Mouse (Mus musculus) layer of hippocampus, adult 9-10 months (tissue): ENCODE data around the gene Gm13889.

Experiments used
- DNase-seq: peaks from one replicate; pipeline ENCODE4 v3.0.0; 2022; ENCODE audit warnings: low spot score

Gene Gm13889

DNA sequence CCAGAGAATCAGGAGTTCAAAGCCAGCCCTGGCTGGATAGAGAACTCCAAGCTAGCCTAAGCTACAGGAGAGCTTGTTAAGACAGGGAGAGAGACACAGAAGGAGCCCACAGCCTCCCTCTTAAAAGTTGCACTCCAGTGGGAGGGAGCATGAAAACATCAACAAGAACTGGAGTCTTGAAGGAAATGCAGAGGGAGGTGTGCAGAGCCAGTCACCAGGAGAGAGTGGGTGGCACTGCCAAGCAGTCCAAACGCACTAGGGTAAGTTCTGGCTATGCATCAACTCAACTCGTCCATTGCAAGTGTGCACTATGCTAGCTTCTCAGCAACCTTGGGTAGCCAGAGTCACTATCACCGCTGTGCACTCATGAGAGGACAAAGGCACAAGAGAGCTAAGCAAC lies 1.2 kb upstream of the Gm13889 start:
- no peak for DNase-seq

GRCm38 (mm10) chr2:93957785-93958175 lies 779 bp upstream of the Gm13889 start:
- DNase-seq, result no peak

DNA sequence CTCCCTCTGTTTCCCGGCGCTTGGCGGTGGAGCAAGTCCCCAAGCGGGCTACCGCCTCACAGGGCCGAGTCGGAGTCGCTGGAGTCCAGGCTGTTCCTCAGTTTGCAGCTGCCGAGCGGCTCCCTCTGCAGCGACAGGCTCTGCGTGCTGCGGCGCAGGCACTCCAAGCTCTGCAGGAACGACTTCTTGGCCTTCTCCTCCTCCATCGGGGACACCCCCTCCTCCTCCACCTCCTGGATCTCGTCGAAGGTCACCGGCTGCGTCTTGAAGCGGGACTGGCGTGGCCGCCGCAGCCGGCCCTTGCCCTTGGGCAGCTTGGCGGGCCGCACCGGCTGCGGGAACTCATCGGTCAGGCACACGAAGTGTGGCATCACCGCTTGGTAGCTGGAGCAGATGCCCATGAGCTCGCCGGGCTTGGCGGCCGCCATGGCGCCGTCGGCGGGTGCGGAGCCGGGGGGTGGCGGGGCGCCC lies 635 bp downstream of the Gm13889 start:
- DNase-seq, result no peak

DNA sequence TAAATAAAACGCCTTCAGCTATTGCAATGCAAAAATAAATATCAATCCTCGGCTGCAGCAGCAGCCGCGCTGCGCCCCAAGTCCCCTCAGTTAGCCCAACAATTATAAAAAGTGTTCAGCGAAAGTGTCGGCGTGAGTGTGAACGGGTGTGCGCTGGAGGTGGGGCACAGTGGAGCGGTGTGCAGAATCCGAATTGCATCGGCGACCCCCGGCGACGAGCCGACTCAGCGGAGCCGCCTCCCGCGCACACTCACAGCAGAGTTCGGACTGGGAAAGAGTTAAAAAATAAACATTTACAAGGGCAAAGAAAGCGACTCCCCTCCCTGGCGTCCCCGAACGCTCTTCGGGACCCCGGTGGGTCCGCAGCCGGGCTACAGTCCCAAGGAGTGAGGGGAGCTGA lies 1.1 kb downstream of the Gm13889 start:
- DNase-seq, result no peak

- no peak for DNase-seq
Measured at GRCm38 (mm10) chr2:93954781-93955578, 2.0 kb downstream of the Gm13889 start.

- DNase-seq, result no peak
Measured at GRCm38 (mm10) chr2:93953726-93954125, 3.3 kb downstream of the Gm13889 start.

- no peak for DNase-seq
Measured at GRCm38 (mm10) chr2:93946976-93947375, 10.0 kb downstream of the Gm13889 start.

DNA sequence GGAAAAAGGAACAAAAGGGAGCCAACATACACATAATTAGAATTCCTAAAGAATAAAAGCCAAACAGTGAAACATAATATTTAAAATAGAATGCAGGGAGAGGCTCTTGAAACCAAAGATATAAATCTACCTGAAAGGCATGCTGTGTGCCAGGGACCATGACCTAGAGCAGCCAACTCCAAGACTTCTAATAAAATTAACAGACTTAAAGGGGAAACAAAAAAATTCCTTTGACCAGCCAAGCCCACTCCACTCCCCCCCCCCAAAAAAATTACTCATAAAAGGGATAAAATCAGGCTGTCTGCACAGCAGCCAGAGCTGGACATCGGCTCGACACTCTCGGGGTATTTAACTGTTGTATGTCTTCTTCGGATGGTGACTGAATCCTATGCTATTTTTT lies 12.1 kb downstream of the Gm13889 start:
- DNase-seq, result no peak

DNA sequence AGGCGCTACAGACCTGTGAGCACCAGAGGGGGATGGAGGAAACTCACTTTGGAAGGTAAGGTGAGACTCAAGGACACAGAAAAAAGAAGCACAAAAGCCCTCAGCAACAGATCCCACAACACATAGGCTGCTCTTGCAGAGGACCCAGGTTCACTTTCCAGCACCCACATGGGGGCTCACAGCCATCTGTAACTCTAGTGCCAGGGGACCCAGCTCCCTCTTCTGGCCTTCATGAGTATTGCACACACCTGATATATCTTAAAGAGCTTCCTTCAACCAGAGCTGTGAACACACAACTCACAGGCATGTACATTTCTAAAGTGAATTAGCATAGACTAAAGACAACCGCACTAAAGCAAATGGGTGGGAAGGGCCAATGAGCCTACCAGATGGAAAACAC lies 12.9 kb downstream of the Gm13889 start:
- no peak for DNase-seq

DNA sequence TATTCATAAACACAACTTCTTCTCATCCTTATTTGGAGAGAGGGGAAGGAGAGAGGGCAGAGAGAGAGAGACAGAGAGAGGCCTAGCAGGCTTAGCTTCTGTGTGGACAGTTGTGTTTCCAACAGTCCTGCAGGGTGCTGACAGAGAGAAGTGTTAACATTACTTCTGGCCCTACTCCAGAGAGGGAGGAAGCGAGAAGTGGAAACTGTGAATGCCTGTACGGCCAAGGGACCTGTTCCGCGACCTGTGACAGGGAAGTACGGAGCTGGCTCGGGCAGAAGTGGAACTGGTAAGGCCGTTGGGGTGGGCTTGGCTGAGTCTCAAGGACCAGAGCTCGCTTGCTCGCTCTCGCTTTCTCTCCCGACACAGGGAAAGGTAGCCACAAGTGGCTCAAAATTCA lies 15.3 kb downstream of the Gm13889 start:
- no peak for DNase-seq

GRCm38 (mm10) chr2:93938534-93938933 lies 18.5 kb downstream of the Gm13889 start:
- DNase-seq, result no peak

GRCm38 (mm10) chr2:93928866-93929265 lies 28.1 kb downstream of the Gm13889 start:
- DNase-seq, result no peak

DNA sequence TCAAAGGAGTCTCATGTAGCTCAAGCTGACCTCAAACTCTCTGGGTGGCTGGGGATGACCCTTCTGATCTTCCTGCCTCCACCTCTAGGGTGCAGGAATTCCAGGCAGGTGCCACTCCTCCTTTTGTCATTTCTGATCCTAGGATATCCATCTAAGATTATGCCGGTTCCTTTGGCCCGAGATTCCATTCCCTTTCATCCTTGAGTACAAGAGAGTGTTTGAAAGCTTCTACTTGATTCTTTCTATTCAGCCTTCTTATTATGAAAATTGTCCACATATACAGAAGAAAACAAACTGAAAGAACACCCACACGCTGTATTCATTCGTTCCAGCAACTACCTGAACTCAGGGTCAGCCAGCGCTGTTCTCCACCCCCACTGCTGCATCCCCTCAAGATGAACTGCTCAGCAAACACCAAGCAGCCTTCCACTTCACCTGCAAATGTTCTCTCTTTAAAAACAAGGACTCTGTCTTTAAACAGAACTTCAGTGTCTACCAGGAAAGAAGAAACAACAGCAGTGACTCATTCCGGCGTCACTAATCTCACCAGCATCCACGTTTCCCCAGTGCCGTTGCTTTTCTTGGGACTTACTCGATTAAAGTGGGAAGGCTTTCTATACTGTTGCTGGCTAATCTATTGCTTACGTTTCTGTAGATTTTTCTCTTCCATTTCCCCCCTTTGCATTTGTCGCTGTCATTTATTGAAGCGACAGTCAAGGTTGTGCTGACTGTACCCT lies 29.1 kb downstream of the Gm13889 start:
- no peak for DNase-seq

DNA sequence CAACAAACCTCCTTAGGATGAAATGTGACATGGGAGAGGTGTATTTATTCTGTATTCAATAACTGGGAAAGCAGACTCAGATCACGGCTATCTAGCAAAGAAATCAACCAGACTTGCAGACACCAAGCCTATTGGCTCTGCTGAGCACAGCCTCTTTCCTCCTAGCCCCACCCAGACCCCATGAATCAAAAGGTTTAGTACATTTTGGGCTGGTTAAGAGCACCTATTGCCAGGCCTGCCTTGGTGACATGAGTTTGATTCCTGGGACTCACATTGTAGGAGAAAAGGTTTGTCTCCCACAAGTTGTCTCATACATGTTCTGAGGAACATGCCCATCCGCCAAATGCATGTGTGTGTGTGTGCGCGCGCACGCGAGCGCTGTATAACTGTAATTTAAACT lies 30.9 kb downstream of the Gm13889 start:
- DNase-seq, result no peak

- DNase-seq, result no peak
Measured at GRCm38 (mm10) chr2:93919093-93919492, 37.9 kb downstream of the Gm13889 start.

- no peak for DNase-seq
Measured at GRCm38 (mm10) chr2:93913552-93913951, 43.4 kb downstream of the Gm13889 start.

GRCm38 (mm10) chr2:93911942-93912341 lies 45.1 kb downstream of the Gm13889 start:
- DNase-seq, result no peak

DNA sequence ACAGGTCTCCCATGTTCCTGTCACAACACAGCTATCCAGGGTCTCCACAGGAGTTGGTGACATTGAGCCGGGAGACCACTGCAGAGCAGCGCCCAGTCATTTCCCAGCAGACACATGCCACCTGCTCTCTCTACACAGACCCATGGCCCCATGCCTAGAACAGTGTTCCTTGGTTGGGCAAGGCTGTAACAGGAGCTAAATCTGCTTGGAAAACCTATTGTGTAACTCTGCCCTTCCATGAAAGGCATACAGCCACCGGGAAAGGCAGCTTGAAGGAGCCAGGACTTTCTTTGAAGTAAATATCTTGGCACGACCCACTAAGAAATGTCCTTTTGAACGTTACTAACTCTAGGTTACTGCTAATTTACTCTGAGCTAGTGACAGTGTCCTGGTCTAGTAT lies 47.3 kb downstream of the Gm13889 start:
- DNase-seq, result no peak

DNA sequence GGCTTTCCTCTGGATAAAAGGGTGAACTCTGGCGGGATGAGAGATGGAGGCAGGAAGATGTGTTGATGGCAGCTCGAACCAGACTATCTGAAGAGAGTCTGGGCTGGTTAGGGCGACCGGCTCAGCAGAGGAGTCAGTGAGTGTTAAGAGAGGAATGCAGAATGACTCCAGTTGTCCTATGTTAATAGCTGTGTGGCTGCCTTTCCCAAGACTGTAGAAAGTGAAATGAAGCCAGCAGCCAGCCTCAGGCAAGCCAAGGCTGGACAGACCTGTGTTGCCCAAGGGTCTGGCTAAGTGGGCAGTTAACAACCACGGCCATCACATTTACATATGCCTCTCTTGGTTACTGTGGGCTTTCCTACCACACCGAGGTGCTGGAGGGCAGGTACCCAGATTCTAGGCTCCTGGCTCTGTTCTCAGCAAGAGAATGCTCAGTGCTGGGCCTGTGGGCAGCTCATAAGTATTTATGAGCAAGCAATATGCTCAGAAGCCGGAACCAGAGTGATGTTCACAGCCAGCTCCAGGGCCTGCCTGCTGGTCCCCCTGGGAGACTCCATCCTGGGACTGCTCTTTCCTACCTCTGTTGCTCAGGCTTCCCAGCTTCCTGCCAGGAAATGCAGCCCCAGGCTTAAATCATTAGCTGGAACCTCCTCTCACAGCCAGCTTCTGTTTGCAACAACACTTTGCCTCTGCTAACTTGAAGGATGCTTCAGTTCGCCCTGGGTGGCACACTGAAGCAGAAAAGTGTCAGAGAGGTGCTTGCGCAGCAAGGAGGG lies 49.3 kb downstream of the Gm13889 start:
- no peak for DNase-seq

DNA sequence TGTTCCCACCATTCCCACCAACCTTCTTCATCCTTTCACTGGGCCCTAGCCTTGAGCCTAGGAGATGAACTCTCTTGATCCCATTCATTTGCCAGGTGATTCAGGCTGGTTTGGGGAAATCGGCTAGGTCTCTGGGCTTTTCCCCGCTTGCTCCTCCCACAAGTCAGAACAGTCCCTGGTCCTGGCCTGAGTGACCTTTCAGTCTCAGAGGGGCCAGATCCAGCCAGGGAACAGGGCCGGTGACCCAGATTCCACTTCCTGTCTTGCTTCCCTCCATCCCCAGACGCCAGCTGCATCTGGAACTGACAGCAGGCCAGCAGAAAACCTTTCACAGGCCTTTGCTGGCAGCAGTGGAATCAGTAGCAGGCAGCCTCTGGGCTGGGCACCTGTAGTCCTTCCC lies 50.7 kb downstream of the Gm13889 start:
- no peak for DNase-seq
